Mouse (Mus musculus) megakaryocyte-erythroid progenitor cell, adult 5-6 weeks (primary cell): Measurements from ENCODE around the gene 1700028P14Rik. TPM values are rescaled to one million over a fixed set of nuclear protein-coding genes. Genes with fewer than 3 reads are reported as not detected.

Source experiments
- total RNA-seq, 2 experiments: library from RNA; stranded (forward) in 1 of 2; stranded (reverse) in 1 of 2; fragments of 200-1000, 215-1000 nt in 1 of 2; fragments of >200 nt in 1 of 2; fragmentation: Nextera tagmentation in 1 of 2; gene quantifications; 2 replicates each; pipeline ENCODE4 v1.2.3; 2014 to 2017

Gene 1700028P14Rik
- total RNA-seq, 2 experiments from 2014 or later, result not detected

Other genes starting within 250 kb of the 1700028P14Rik start
- gene Mamdc2, start 204.4 kb downstream of the 1700028P14Rik start, total RNA-seq (2014; fragmentation: Nextera tagmentation), result not detected in 2 replicates
- 0.53 TPM in 1 of 2 replicates, not detected in the other for gene Mamdc2, start 204.4 kb downstream of the 1700028P14Rik start, total RNA-seq (2017)
- gene Ptar1, start 34.6 kb upstream of the 1700028P14Rik start, total RNA-seq (2014; fragmentation: Nextera tagmentation), result 18.5 and 19.7 TPM in 2 replicates
- gene Ptar1, start 34.6 kb upstream of the 1700028P14Rik start, total RNA-seq (2017), result 15.5 and 17.3 TPM in 2 replicates
- not detected in 2 replicates for gene Apba1, start 106.1 kb upstream of the 1700028P14Rik start, total RNA-seq (2014; fragmentation: Nextera tagmentation)
- gene Apba1, start 106.1 kb upstream of the 1700028P14Rik start, total RNA-seq (2017), result under 0.01 and 0.04 TPM in 2 replicates